ENCODE assay signal across 14 mouse cellular contexts in the genomic region with DNA sequence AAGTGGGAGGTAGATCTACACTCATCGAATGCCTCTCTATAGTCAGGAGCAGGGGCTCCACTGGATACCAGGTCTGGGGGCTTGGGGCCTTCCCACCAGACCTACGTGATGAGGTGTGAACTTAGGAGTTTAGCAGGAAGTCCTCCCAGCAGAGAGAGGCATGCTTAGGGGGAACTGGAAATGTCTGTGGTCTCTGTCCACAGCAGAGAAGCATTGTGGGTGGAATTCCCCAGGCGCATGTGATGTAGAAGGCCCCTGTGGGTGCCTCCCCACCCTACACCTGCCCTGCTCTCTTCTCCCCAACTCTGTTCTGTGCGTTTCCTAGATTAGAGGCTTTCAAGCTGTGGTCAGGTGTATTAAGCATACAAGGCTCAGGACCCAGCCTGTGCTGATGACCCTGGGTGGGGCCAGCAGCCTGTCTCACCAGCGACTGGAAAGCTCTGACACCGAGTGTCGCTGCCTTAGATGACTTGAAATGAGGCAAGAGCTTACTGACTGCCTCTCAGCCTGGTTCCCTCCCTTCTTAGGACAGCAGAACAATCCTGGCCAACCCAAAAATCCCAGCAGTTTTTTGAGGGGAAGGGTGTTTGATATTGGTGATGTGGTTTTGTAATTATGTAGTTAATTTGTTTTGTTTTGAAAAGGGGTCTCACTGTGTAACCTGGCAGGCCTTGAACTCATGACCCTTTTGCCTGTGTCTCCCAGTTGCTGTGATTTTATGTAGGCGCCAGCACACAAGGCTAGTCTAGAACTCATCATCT. TPM values are rescaled to one million over a fixed set of nuclear protein-coding genes. Genes with fewer than 3 reads are reported as not detected.
DNase-seq lines count a peak whose midpoint lies in the region; ATAC-seq and TF ChIP-seq lines count a peak whose summit lies in the region.
"Had no signal": no experiment of that assay in that cellular context is flagged by ENCODE, and none has a peak within 500 bp of the region (broad histone marks: within the 10 kb centered on the region; RNA-seq: fewer than 3 reads in every experiment).

No protein-coding gene starts in this region.

- DNase-seq in hindbrain, embryonic 14.5 days (ENCODE audit: low spot score) = no peak
- DNase-seq in A20 (ENCODE audit: low read depth, low spot score) (peak; percentile 90), CH12.LX (ENCODE audit: extremely low read depth) (peak; percentile 90)
- DNase-seq in naive thymus-derived CD4-positive, alpha-beta T cell, adult 2 months (ENCODE audit: low read depth) = peak; percentile 61
- no peak for DNase-seq in ovary, adult 18-20 months (ENCODE audit: low spot score)
- no peak for DNase-seq in left cerebral cortex, adult 8-10 months (ENCODE audit: low spot score in 2 of 2)
- DNase-seq: adrenal gland, adult 2 months; kidney, postnatal 4 days had no signal

- WGBS in hindbrain, embryonic 12.5 days = 90% methylated on average over 8 of the region's 8 CpGs
- WGBS in hindbrain, embryonic 14.5 days = 94% methylated on average over 8 of the region's 8 CpGs

- 0 out of 2 replicates have a peak overlapping the region, but pooled peaks have one; percentile 4 for H3K4me3 ChIP-seq in hindbrain, embryonic 12.5 days
- no peak overlapping the region for H3K4me3 ChIP-seq in hindbrain, embryonic 14.5 days (replicated peaks; ENCODE audit: low read length)
- peak overlapping the region; percentile 30 to 99 (median 34) for H3K4me3 ChIP-seq in CH12.LX (replicated peaks in 1 of 3; ENCODE audit: low read depth in 2 of 3, low read length in 2 of 3, poor library complexity in 1 of 3)
- H3K4me3 ChIP-seq: hindbrain, embryonic 10.5 days; limb, embryonic 10.5 days; stomach, embryonic 15.5 days had no signal

- dilution Hi-C loops in CH12.LX (cut with MboI; ENCODE audit: extremely low pct_ligation_motif_present, extremely low pct_unique_long_range_greater_than_20kb, low sequenced_read_pairs) = no loop called here

- no peak overlapping the region for H3K27ac ChIP-seq in hindbrain, embryonic 12.5 days
- H3K27ac ChIP-seq in hindbrain, embryonic 14.5 days = no peak overlapping the region
- peak overlapping the region; percentile 96 for H3K27ac ChIP-seq in CH12.LX (ENCODE audit: insufficient read depth, low read depth)
- H3K27ac ChIP-seq: hindbrain, embryonic 10.5 days; limb, embryonic 10.5 days; stomach, embryonic 15.5 days had no signal

- no peaks in the 10 kb centered on the region for H3K27me3 ChIP-seq in hindbrain, embryonic 12.5 days
- H3K27me3 ChIP-seq in hindbrain, embryonic 14.5 days (ENCODE audit: control insufficient read depth, insufficient read depth, low read length) = no peaks in the 10 kb centered on the region
- no peaks in the 10 kb centered on the region for H3K27me3 ChIP-seq in CH12.LX (replicated peaks)
- H3K27me3 ChIP-seq: stomach, embryonic 15.5 days had no signal

- no peak for TF ChIP-seq CTCF in CH12.LX (conservative IDR thresholded peaks at IDR 0.05 in 1 of 2, IDR thresholded peaks at IDR 0.05 in 1 of 2; ENCODE audit: low read depth in 2 of 2, low read length in 2 of 2)

- TF ChIP-seq POLR2A in CH12.LX (IDR thresholded peaks at IDR 0.05; ENCODE audit: low read depth, low read length) = peak; percentile 59

- peaks cover 70% of the 10 kb centered on the region for H3K79me2 ChIP-seq in CH12.LX (replicated peaks; ENCODE audit: control insufficient read depth, extremely low read depth, insufficient read depth, poor library complexity, severe bottlenecking)

- peaks cover 41% of the 10 kb centered on the region for H3K36me3 ChIP-seq in hindbrain, embryonic 12.5 days
- H3K36me3 ChIP-seq in hindbrain, embryonic 14.5 days (replicated peaks; ENCODE audit: control insufficient read depth, insufficient read depth) = peaks cover 36% of the 10 kb centered on the region
- H3K36me3 ChIP-seq in CH12.LX (replicated peaks in 1 of 2; ENCODE audit: control insufficient read depth in 1 of 2, insufficient read depth in 1 of 2, low read length in 1 of 2) = peaks cover 29 to 45% of the 10 kb centered on the region in 2 experiments

- TF ChIP-seq RAD21 in CH12.LX (IDR thresholded peaks at IDR 0.05; ENCODE audit: low read depth, low read length) = no peak; the same call in 1 of the 2 replicates

- peaks cover 39% of the 10 kb centered on the region for H3K4me1 ChIP-seq in hindbrain, embryonic 12.5 days
- H3K4me1 ChIP-seq in hindbrain, embryonic 14.5 days (replicated peaks; ENCODE audit: control insufficient read depth, insufficient read depth, low read length) = peaks cover 20% of the 10 kb centered on the region
- peaks cover 33 to 63% of the 10 kb centered on the region in 2 experiments for H3K4me1 ChIP-seq in CH12.LX (ENCODE audit: control insufficient read depth in 1 of 2, insufficient read depth in 2 of 2)

- 0 out of 2 replicates have a peak overlapping the region, but pooled peaks have one; percentile 11 for H3K4me2 ChIP-seq in hindbrain, embryonic 12.5 days (replicated peaks)
- no peak overlapping the region for H3K4me2 ChIP-seq in hindbrain, embryonic 14.5 days (replicated peaks)
- peak overlapping the region; percentile 73 for H3K4me2 ChIP-seq in CH12.LX (ENCODE audit: insufficient read depth, low read depth, poor library complexity, severe bottlenecking)
- H3K4me2 ChIP-seq: stomach, embryonic 15.5 days had no signal

- H3K9ac ChIP-seq in hindbrain, embryonic 12.5 days = peak overlapping the region; percentile 38; the same call in 1 of the 2 replicates
- no peak overlapping the region for H3K9ac ChIP-seq in hindbrain, embryonic 14.5 days
- H3K9ac ChIP-seq in CH12.LX (ENCODE audit: insufficient read depth, low read depth) = peak overlapping the region; percentile 66
- H3K9ac ChIP-seq: stomach, embryonic 15.5 days had no signal

- in situ Hi-C loops in CH12.LX (cut with MboI; ENCODE audit: low pct_ligation_motif_present, low pct_unique_long_range_greater_than_20kb, low sequenced_read_pairs) = no loop called here

- no peaks in the 10 kb centered on the region for H3K9me3 ChIP-seq in hindbrain, embryonic 12.5 days (replicated peaks)
- H3K9me3 ChIP-seq in hindbrain, embryonic 14.5 days (ENCODE audit: control insufficient read depth, low read length) = no peaks in the 10 kb centered on the region
- H3K9me3 ChIP-seq in CH12.LX (replicated peaks; ENCODE audit: low read length) = no peaks in the 10 kb centered on the region
- H3K9me3 ChIP-seq: G1E; hindbrain, embryonic 10.5 days; limb, embryonic 10.5 days; stomach, embryonic 15.5 days had no signal

- peak; percentile 98 for TF ChIP-seq EP300 in CH12.LX (IDR thresholded peaks at IDR 0.05; ENCODE audit: low read length)

- no peak for ATAC-seq in hindbrain, embryonic 12.5 days (ENCODE audit: low FRiP score)
- no peak for ATAC-seq in hindbrain, embryonic 14.5 days (ENCODE audit: low FRiP score)
- ATAC-seq: lung, postnatal 0 days had no signal

TF ChIP-seq in CH12.LX, 34 proteins besides CTCF, POLR2A, EP300 and RAD21 (continues in another document):
- TF ChIP-seq HCFC1 (IDR thresholded peaks at IDR 0.05; ENCODE audit: low read depth, low read length) (peak; percentile 74), JUND (conservative IDR thresholded peaks at IDR 0.05; ENCODE audit: low read depth, low read length) (0 out of 2 replicates have a peak, but pooled peaks have one; percentile 46), RCOR1 (conservative IDR thresholded peaks at IDR 0.05; ENCODE audit: low read depth, low read length) (peak; percentile 97), IRF4 (IDR thresholded peaks at IDR 0.05; ENCODE audit: low read depth, low read length) (peak; percentile 97), USF2 (conservative IDR thresholded peaks at IDR 0.05; ENCODE audit: low read depth, low read length) (peak; percentile 68), NELFE (IDR thresholded peaks at IDR 0.05; ENCODE audit: low read depth, low read length) (peak; percentile 69; the same call in 1 of the 2 replicates), SMC3 (IDR thresholded peaks at IDR 0.05; ENCODE audit: low read depth, low read length) (no peak), ZNF384 (IDR thresholded peaks at IDR 0.05; ENCODE audit: low read depth, low read length) (peak; percentile 42; the same call in 1 of the 2 replicates), USF1 (IDR thresholded peaks at IDR 0.05; ENCODE audit: low read depth, low read length) (peak; percentile 66; the same call in 1 of the 2 replicates), MEF2A (IDR thresholded peaks at IDR 0.05; ENCODE audit: borderline replicate concordance, low read depth, low read length) (peak; percentile 95), MAX (IDR thresholded peaks at IDR 0.05; ENCODE audit: low read length) (peak; percentile 97), ZMIZ1 (IDR thresholded peaks at IDR 0.05; ENCODE audit: low read depth, low read length) (no peak), PAX5 (IDR thresholded peaks at IDR 0.05; ENCODE audit: low read length) (no peak), UBTF (IDR thresholded peaks at IDR 0.05; ENCODE audit: low read depth, low read length) (no peak; the same call in 1 of the 2 replicates), SIN3A (IDR thresholded peaks at IDR 0.05; ENCODE audit: low read length) (peak; percentile 93; the same call in 1 of the 2 replicates), ETS1 (conservative IDR thresholded peaks at IDR 0.05; ENCODE audit: low read depth, low read length) (peak; percentile 93), ZKSCAN1 (IDR thresholded peaks at IDR 0.05; ENCODE audit: borderline replicate concordance, low read depth, low read length) (no peak)

RNA-seq across cellular contexts. Expression of gene Zmiz2, which starts 2.8 kb away (rescaled TPM):
- 21.5 and 22.4 TPM in 2 replicates for polyA plus RNA-seq in hindbrain, embryonic 12.5 days (2016; fragmentation: Nextera tagmentation; extraction: Ambion mirVana)
- 31.7 and 33.5 TPM in 2 replicates for polyA plus RNA-seq in hindbrain, embryonic 14.5 days (2014; fragmentation: Nextera tagmentation; extraction: Ambion mirVana)
- total RNA-seq in CH12.LX (2012; rRNA removed) (33.1 and 46.3 TPM in 2 replicates), CH12.LX (2014; rRNA removed) (8.5 and 10.6 TPM in 2 replicates)
- polyA plus RNA-seq in CH12.LX (2012; ENCODE audit: insufficient read length, low read depth) = 197 and 238 TPM in 2 replicates
- total RNA-seq in left cerebral cortex, adult 8-10 months (2022) = 100 to 1,000 TPM; 199 to 214 (median 211) TPM

RNA-seq across cellular contexts. Expression of gene Ppia, which starts 23.5 kb away (rescaled TPM):
- polyA plus RNA-seq in hindbrain, embryonic 12.5 days (2016; fragmentation: Nextera tagmentation; extraction: Ambion mirVana) = 4,150 and 4,164 TPM in 2 replicates
- 4,304 and 4,427 TPM in 2 replicates for polyA plus RNA-seq in hindbrain, embryonic 14.5 days (2014; fragmentation: Nextera tagmentation; extraction: Ambion mirVana)
- total RNA-seq in CH12.LX (2012; rRNA removed) (8,867 and 10,240 TPM in 2 replicates), CH12.LX (2014; rRNA removed) (9,428 and 9,904 TPM in 2 replicates)
- 5,045 and 5,764 TPM in 2 replicates for polyA plus RNA-seq in CH12.LX (2012; ENCODE audit: insufficient read length, low read depth)
- total RNA-seq in left cerebral cortex, adult 8-10 months (2022) = 1,000 to 10,000 TPM; 1,587 to 1,877 (median 1,701) TPM

RNA-seq across cellular contexts. Expression of gene H2afv, which starts 52.5 kb away (rescaled TPM):
- 520 and 591 TPM in 2 replicates for polyA plus RNA-seq in hindbrain, embryonic 12.5 days (2016; fragmentation: Nextera tagmentation; extraction: Ambion mirVana)
- 239 and 249 TPM in 2 replicates for polyA plus RNA-seq in hindbrain, embryonic 14.5 days (2014; fragmentation: Nextera tagmentation; extraction: Ambion mirVana)
- total RNA-seq in CH12.LX (2012; rRNA removed) (51.4 and 73.2 TPM in 2 replicates), CH12.LX (2014; rRNA removed) (37.8 and 46.6 TPM in 2 replicates)
- polyA plus RNA-seq in CH12.LX (2012; ENCODE audit: insufficient read length, low read depth) = 63.7 and 67.6 TPM in 2 replicates
- 10 to 100 TPM; 37.9 to 41.3 (median 39.0) TPM for total RNA-seq in left cerebral cortex, adult 8-10 months (2022)

Comparison
In these comparisons a context has a peak if more than half of its experiments do, and no peak if none do; other contexts are left out.
1. DNase-seq: peak in A20 (single experiment), CH12.LX (single experiment) and naive thymus-derived CD4-positive, alpha-beta T cell, adult 2 months (single experiment); none in hindbrain, embryonic 14.5 days (single experiment), ovary, adult 18-20 months (single experiment) and left cerebral cortex, adult 8-10 months (0 of 2).